Mouse (Mus musculus) embryo, embryonic 10 days (tissue): ENCODE measurements at regions not wholly inside any gene's neighbourhood (a gene's known extent, or its start where the extent isn't known, plus 50 kb on each side); places are given as distances from the start of the nearest gene placed in this dataset.

Experiments used
- DNase-seq: peaks from one replicate; pipeline ENCODE4 v3.0.0-alpha.2; 2015; ENCODE audit warnings: low spot score

DNA sequence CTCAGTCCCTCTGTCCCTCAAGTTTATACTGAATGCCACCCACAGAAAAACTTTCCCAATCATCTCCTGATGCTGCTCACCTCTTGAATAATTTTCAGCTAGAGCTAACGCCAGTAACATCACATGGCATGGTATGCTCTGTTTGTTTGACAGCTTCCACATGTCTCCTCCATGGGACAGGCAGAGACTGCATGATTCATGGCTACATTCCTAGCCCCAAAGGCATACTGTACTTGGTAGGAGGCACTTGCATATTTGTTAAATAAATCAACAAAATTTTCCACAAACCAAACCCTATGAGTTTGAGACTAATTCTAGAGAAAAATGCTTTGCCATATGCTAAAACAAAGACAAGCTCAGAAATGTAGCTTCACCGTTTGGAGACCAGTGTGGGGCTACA lies 304.9 kb downstream of the Rfpl4b start:
- DNase-seq: no peak
